Mouse (Mus musculus): ENCODE measurements around the gene Gna15.

DNA sequence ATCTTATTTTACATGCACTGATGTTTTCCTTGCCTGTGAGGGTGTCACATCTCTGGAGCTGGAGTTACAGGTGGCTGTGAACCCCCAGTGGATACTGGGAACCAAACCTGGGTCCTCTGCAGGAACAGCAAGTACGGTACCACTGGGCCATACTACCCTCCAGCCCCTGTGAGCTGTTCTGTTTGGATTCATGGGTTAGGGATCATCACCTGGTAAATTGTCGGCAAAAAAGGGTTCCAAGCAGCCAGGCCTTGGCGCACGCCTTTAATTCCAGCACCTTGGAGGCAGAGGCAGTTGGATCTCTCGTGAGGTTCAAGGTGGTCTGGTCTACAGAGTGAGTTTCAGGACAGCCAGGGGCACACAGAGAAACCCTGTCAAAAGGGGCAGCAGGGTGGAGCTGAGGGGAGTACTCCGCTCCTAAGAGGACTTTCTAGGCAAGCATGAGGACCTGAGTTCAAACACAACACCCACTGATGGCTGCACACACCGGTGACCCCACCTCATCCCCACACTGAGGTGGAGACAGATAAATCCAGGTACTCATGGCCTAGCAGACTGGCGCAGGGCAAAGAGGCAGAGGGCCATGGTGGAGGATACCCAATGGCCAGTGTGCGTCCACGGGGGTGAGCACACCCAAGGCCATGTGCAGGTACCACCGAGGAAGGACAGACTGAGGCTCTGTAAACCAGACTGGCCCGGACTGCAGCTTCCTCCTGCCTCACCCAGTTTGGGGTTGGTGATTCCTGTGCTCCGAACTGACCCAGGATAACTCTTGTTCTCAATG is 23.0 kb upstream of the Gna15 start:
- TF ChIP-seq CTCF (IDR thresholded peaks at IDR 0.05; ENCODE audit: extremely low read depth, insufficient read length, insufficient replicate concordance, low read depth, low read length) (no peak), POLR2A (IDR thresholded peaks at IDR 0.05; ENCODE audit: low read depth, low read length) (no peak)
